Mouse (Mus musculus) lung, postnatal 14 days (tissue): ENCODE measurements around the gene Foxn1.

ENCODE experiments used
- DNase-seq: peaks from one replicate; pipeline ENCODE4 v3.0.0; 2021

Gene Foxn1

GRCm38 (mm10) chr11:78324965-78325364, 61.4 kb downstream of the Foxn1 start:
- no peak for DNase-seq

DNA sequence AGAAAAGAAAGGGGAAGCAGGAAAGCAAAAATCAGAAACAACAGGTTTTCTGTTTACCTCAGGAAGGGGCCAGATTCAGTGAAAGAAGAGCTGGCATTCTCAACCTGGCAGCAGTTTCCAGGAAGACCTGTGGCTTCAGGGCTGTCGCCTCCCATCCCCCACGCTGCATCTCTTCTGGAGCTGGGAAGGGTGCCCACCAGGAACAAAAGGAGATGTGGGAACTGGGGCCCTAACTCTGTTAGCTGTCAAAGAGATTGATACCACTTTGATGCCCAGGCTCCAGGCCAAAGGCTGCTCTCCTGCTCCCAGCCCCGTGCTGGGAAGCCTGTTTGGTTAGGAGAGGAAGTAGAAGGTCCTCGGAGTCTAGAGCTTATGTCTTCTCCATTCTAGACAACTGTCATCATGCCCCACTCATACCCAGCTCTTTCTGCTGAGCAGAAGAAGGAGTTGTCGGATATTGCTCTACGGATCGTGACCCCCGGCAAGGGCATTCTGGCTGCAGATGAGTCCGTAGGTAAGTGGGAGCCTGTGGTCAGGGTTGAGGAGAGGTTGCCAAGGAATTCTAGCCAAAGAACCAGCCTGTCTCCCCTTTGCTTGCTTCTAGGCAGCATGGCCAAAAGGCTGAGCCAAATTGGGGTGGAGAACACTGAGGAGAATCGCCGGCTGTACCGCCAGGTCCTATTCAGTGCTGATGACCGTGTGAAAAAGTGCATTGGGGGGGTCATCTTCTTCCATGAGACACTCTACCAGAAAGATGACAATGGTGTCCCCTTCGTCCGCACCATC, 62.2 kb downstream of the Foxn1 start:
- no peak for DNase-seq

- peak; percentile 79 for DNase-seq
These were observed 63.5 kb downstream of the Foxn1 start, which contains the start of gene Aldoc for GRCm38 (mm10) chr11:78322860-78323259. Gene Aldoc, plus strand, starts transcription at chr11:78322968.

GRCm38 (mm10) chr11:78322076-78322831, 64.1 kb downstream of the Foxn1 start:
- DNase-seq = no peak

DNA sequence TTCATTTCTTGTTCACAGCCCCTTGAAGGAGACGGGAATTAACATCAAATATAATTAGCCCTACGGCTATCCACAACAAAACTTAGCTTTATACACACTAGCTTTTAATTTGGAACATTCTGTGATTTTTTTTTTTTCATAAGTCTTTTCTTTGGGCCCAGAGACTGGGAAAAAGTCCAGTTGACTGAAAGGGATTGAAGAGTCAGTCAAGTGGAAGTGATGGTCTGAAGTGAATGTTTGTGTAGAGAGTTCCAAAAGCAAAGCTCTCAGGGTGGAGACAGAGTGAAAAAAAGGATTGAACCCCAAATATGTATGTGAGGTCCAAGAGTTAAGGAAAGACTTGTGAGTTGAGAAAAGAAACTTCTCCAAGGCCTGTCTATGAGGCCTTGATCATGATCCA, 67.9 kb downstream of the Foxn1 start:
- DNase-seq = no peak

- DNase-seq = no peak
These were observed 72.7 kb downstream of the Foxn1 start for GRCm38 (mm10) chr11:78313662-78314061.

DNA sequence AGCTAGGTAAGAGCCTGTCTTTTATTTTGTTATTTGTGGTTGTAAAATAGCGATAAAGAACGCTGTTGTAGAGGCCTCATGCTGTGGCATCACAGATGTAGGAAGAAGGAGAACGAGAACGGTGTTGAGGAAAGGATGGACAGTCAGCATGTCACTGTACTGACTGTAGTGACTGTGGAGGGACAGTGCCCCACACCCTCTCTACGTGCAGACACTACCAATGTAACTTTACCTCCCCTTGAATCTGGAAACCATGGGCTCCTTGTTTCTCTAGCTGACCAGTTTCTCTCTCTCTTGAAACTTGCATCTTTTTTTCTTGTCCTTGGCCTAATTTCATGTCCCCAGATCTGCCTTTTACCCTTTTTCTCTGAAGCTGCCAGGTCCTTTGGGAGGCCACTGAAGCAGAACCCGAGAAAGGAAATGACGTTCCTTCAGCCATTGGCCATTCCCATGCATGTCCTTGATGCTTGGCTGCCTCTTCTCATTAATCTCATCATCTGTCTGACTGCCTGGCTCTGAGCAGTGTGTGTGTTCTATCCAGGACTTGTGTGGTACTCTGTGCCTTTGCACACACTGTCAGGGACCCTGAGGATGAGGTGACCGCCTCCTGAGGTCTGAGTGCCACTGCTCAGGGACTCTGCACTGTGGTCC, 75.4 kb downstream of the Foxn1 start:
- DNase-seq = no peak
